Mouse (Mus musculus) midbrain, postnatal 0 days (tissue): Measurements from ENCODE around the gene Uckl1. TPM values are rescaled to one million over a fixed set of nuclear protein-coding genes. Genes with fewer than 3 reads are reported as not detected.

Experiments
- ATAC-seq: fragments of 200-750 bp; cut with Nextera tagmentation; 2 replicates; pipeline ENCODE4 v1.8.0; 2017; ENCODE audit warnings: moderate number of reproducible peaks, mild to moderate bottlenecking, moderate TSS enrichment, moderate library complexity; ENCODE audit not compliant: low FRiP score
- DNase-seq: peaks from one replicate; pipeline ENCODE4 v3.0.0-alpha.2; 2015; ENCODE audit warnings: low spot score
- H3K27ac ChIP-seq: fragments of 300-500 bp; sonication (generic); 2 replicates; pipeline ENCODE4 v1.5.1; 2014; ENCODE audit warnings: low read depth, mild to moderate bottlenecking, low read length, mixed read lengths
- H3K27me3 ChIP-seq: fragments of 300-500 bp; sonication (generic); 2 replicates; pipeline ENCODE4 v1.6.1; 2014; ENCODE audit warnings: low read length, control low read depth, mixed read lengths; ENCODE audit not compliant: insufficient read depth
- H3K36me3 ChIP-seq: fragments of 300-500 bp; sonication (generic); 2 replicates; pipeline ENCODE4 v1.6.1; 2014; ENCODE audit warnings: low read length, control low read depth, mixed read lengths; ENCODE audit not compliant: insufficient read depth
- H3K4me1 ChIP-seq: fragments of 300-500 bp; sonication (generic); 2 replicates; pipeline ENCODE4 v1.6.1; 2014; ENCODE audit warnings: mild to moderate bottlenecking, control low read depth, antibody characterized with exemption, low read length, mixed read lengths; ENCODE audit not compliant: insufficient read depth
- H3K4me2 ChIP-seq: fragments of 300-500 bp; sonication (generic); 2 replicates; pipeline ENCODE4 v1.6.1; 2014; ENCODE audit warnings: low read depth, mild to moderate bottlenecking, low read length, mixed read lengths; ENCODE audit not compliant: poor library complexity, severe bottlenecking
- H3K4me3 ChIP-seq: fragments of 300-500 bp; sonication (generic); 2 replicates; pipeline ENCODE4 v1.5.1; 2014; ENCODE audit warnings: low read depth, mild to moderate bottlenecking, low read length, moderate library complexity
- H3K9ac ChIP-seq: fragments of 300-500 bp; sonication (generic); replicated peaks from 2 replicates; pipeline ENCODE4 v1.6.1; 2014; ENCODE audit warnings: mild to moderate bottlenecking, low read length, moderate library complexity, mixed read lengths; ENCODE audit not compliant: poor library complexity, severe bottlenecking
- H3K9me3 ChIP-seq: fragments of 300-500 bp; sonication (generic); 2 replicates; pipeline ENCODE4 v1.6.1; 2016; ENCODE audit warnings: low read length, control low read depth
- CTCF ChIP-seq: IDR thresholded peaks from 2 replicates; pipeline ENCODE4 v1.5.1; 2016; ENCODE audit warnings: antibody characterized with exemption, mild to moderate bottlenecking
- WGBS: fragments of 180-500 bp; shearing (Covaris S2); extraction: QIAGEN DNeasy Blood & Tissue Kit; methylation state at CpG from one replicate; pipeline ENCODE4 v1.1.7; 2014; 5-methylcytosine and 5-hydroxymethylcytosine counted together
- microRNA-seq: library from miRNA; unstranded; fragments of <30 nt; microRNA quantifications from one replicate; pipeline ENCODE4, GENCODE M21; 2016; ENCODE audit warnings: borderline number of aligned reads
- polyA plus RNA-seq: library from polyadenylated mRNA; unstranded; fragments of >200 nt; fragmentation: Nextera tagmentation; extraction: Ambion mirVana; gene quantifications from 2 replicates; pipeline ENCODE4 v1.2.1, GENCODE M21; 2015
- total RNA-seq: library from RNA; depleted of rRNA; stranded (reverse); fragments of >200 nt; gene quantifications from 2 replicates; pipeline ENCODE4 v1.2.3, GENCODE M21; 2014; rRNA removed

Uckl1 gene
- total and polyA plus RNA-seq, 2 experiments from 2014 or later, result 45.2 to 49.8 TPM

- Histone ChIP-seq H3K4me2 (no peak overlapping the region), H3K9ac (no peak overlapping the region), H3K36me3 (no peaks in the 10 kb centered on the region), H3K9me3 (no peaks in the 10 kb centered on the region), H3K4me1 (peaks cover 7% of the 10 kb centered on the region; the same call in 1 of the 2 replicates), H3K4me3 (no peak overlapping the region), H3K27me3 (no peaks in the 10 kb centered on the region), H3K27ac (no peak overlapping the region)
- ATAC-seq (no peak), DNase-seq (peak; percentile 19)
- 72% methylated on average over 5 of the region's 5 CpGs for WGBS
- peak; percentile 70 for TF ChIP-seq CTCF
These were observed 61.9 kb downstream of the Uckl1 start for GRCm38 (mm10) chr2:181522811-181523210.

GRCm38 (mm10) chr2:181521491-181521890, 63.2 kb downstream of the Uckl1 start:
- Histone ChIP-seq H3K4me1 (peaks cover 7% of the 10 kb centered on the region; the same call in 1 of the 2 replicates), H3K4me3 (peak overlapping the region; percentile 90), H3K9me3 (no peaks in the 10 kb centered on the region), H3K4me2 (peak overlapping the region; percentile 63), H3K27ac (no peak overlapping the region), H3K27me3 (no peaks in the 10 kb centered on the region), H3K36me3 (0 out of 2 replicates have a peak, but pooled peaks cover 9% of the 10 kb centered on the region), H3K9ac (peak overlapping the region; percentile 95)
- DNase-seq, result no peak
- ATAC-seq, result no peak
- WGBS, result 61% methylated on average over 10 of the region's 10 CpGs
- no peak for TF ChIP-seq CTCF

GRCm38 (mm10) chr2:181520936-181521227, 63.8 kb downstream of the Uckl1 start:
- H3K4me2 ChIP-seq, result peak overlapping the region; percentile 63
- no peak for DNase-seq
- no peaks in the 10 kb centered on the region for H3K27me3 ChIP-seq
- under 1% methylated on average over 17 of the region's 17 CpGs for WGBS
- TF ChIP-seq CTCF, result no peak
- no peaks in the 10 kb centered on the region for H3K9me3 ChIP-seq
- peaks cover 7% of the 10 kb centered on the region; the same call in 1 of the 2 replicates for H3K4me1 ChIP-seq
- peak overlapping the region; percentile 96 for H3K27ac ChIP-seq
- peak overlapping the region; percentile 95 for H3K9ac ChIP-seq
- ATAC-seq, result no peak
- H3K36me3 ChIP-seq, result peaks cover 15% of the 10 kb centered on the region
- H3K4me3 ChIP-seq, result peak overlapping the region; percentile 90

- peak within 1 kb of the TSS; percentile 96 for H3K27ac ChIP-seq
- WGBS, result under 1% methylated on average over 66 of the region's 74 CpGs
These were observed 64.4 kb downstream of the Uckl1 start, which contains the start of gene Dnajc5 for GRCm38 (mm10) chr2:181520118-181520935. Dnajc5 (plus strand) TSS chr2:181520485.

GRCm38 (mm10) chr2:181519201-181519600, 65.5 kb downstream of the Uckl1 start:
- Histone ChIP-seq H3K27me3 (no peaks in the 10 kb centered on the region), H3K4me2 (peak overlapping the region; percentile 63), H3K36me3 (peaks cover 22% of the 10 kb centered on the region), H3K9me3 (no peaks in the 10 kb centered on the region), H3K4me3 (peak overlapping the region; percentile 90), H3K4me1 (peaks cover 7% of the 10 kb centered on the region; the same call in 1 of the 2 replicates), H3K9ac (peak overlapping the region; percentile 95; the same call in 1 of the 2 replicates), H3K27ac (peak overlapping the region; percentile 96)
- TF ChIP-seq CTCF, result no peak
- WGBS, result 72% methylated on average over 3 of the region's 3 CpGs
- no peak for DNase-seq
- no peak for ATAC-seq

More at GRCm38 (mm10) chr2:181520118-181520935, 64.4 kb downstream of the Uckl1 start, which contains the start of gene Dnajc5:
- Histone ChIP-seq H3K4me3 (peak within 1 kb of the TSS; percentile 90), H3K9me3 (no peaks in the 10 kb centered on the region), H3K27me3 (no peaks in the 10 kb centered on the region), H3K9ac (peak within 1 kb of the TSS; percentile 95), H3K4me1 (peaks cover 7% of the 10 kb centered on the region; the same call in 1 of the 2 replicates), H3K36me3 (peaks cover 18% of the 10 kb centered on the region), H3K4me2 (peak within 1 kb of the TSS; percentile 63)
- TF ChIP-seq CTCF, result no peak
- ATAC-seq (peak; percentile 97), DNase-seq (peak; percentile 99)

Small RNA genes within 50 kb of the gene (microRNA-seq; reads per million reads assigned to microRNA genes)
- gene Mir7006, result not detected

Other genes with a start within 250 kb of the Uckl1 start
- 79.2 and 102 TPM in 2 replicates for gene Zgpat, start 220.0 kb downstream of the Uckl1 start, total RNA-seq
- 44.3 and 48.8 TPM in 2 replicates for gene Zgpat, start 220.0 kb downstream of the Uckl1 start, polyA plus RNA-seq
- 25.4 and 27.2 TPM in 2 replicates for gene Arfrp1, start 219.5 kb downstream of the Uckl1 start, total RNA-seq
- 72.1 and 77.1 TPM in 2 replicates for gene Arfrp1, start 219.5 kb downstream of the Uckl1 start, polyA plus RNA-seq
- 36.4 and 44.8 TPM in 2 replicates for gene Lime1, start 204.8 kb downstream of the Uckl1 start, total RNA-seq
- gene Lime1, start 204.8 kb downstream of the Uckl1 start, polyA plus RNA-seq, result 30.3 and 32.4 TPM in 2 replicates
- gene Zbtb46, start 125.5 kb downstream of the Uckl1 start, total RNA-seq, result 25.8 and 29.8 TPM in 2 replicates
- gene Zbtb46, start 125.5 kb downstream of the Uckl1 start, polyA plus RNA-seq, result 16.7 and 18.4 TPM in 2 replicates
- gene Abhd16b, start 91.7 kb downstream of the Uckl1 start, total RNA-seq, result not detected in 2 replicates
- not detected in 2 replicates for gene Abhd16b, start 91.7 kb downstream of the Uckl1 start, polyA plus RNA-seq
- 69.5 and 85.6 TPM in 2 replicates for gene Tpd52l2, start 87.8 kb downstream of the Uckl1 start, total RNA-seq
- 112 and 116 TPM in 2 replicates for gene Tpd52l2, start 87.8 kb downstream of the Uckl1 start, polyA plus RNA-seq
- 416 and 487 TPM in 2 replicates for gene Dnajc5, start 64.4 kb downstream of the Uckl1 start, total RNA-seq
- 303 and 316 TPM in 2 replicates for gene Dnajc5, start 64.4 kb downstream of the Uckl1 start, polyA plus RNA-seq
- gene Prpf6, start 7.0 kb upstream of the Uckl1 start, total RNA-seq, result 34.4 and 39.3 TPM in 2 replicates
- gene Prpf6, start 7.0 kb upstream of the Uckl1 start, polyA plus RNA-seq, result 40.5 and 40.6 TPM in 2 replicates
- gene Zfp512b, start 7.9 kb upstream of the Uckl1 start, total RNA-seq, result 60.0 and 85.1 TPM in 2 replicates
- gene Zfp512b, start 7.9 kb upstream of the Uckl1 start, polyA plus RNA-seq, result 81.1 and 99.7 TPM in 2 replicates
- gene Samd10, start 14.3 kb upstream of the Uckl1 start, total RNA-seq, result 140 and 142 TPM in 2 replicates
- gene Samd10, start 14.3 kb upstream of the Uckl1 start, polyA plus RNA-seq, result 174 and 179 TPM in 2 replicates
- not detected in 2 replicates for gene Gm29797, start 72.1 kb upstream of the Uckl1 start, total RNA-seq
- gene Gm29797, start 72.1 kb upstream of the Uckl1 start, polyA plus RNA-seq, result not detected in 2 replicates
- gene Sox18, start 86.7 kb upstream of the Uckl1 start, total RNA-seq, result 8.3 and 15.4 TPM in 2 replicates
- gene Sox18, start 86.7 kb upstream of the Uckl1 start, polyA plus RNA-seq, result 9.2 and 11.2 TPM in 2 replicates
- gene Tcea2, start 95.4 kb upstream of the Uckl1 start, total RNA-seq, result 50.8 and 54.4 TPM in 2 replicates
- gene Tcea2, start 95.4 kb upstream of the Uckl1 start, polyA plus RNA-seq, result 61.9 and 68.2 TPM in 2 replicates
- gene Rgs19, start 109.1 kb upstream of the Uckl1 start, total RNA-seq, result 51.2 and 65.2 TPM in 2 replicates
- gene Rgs19, start 109.1 kb upstream of the Uckl1 start, polyA plus RNA-seq, result 63.6 and 69.4 TPM in 2 replicates
- not detected in 2 replicates for gene Lkaaear1, start 113.5 kb upstream of the Uckl1 start, total RNA-seq
- gene Lkaaear1, start 113.5 kb upstream of the Uckl1 start, polyA plus RNA-seq, result not detected in 2 replicates
- gene Oprl1, start 130.1 kb upstream of the Uckl1 start, total RNA-seq, result 195 and 210 TPM in 2 replicates
- 88.1 and 93.6 TPM in 2 replicates for gene Oprl1, start 130.1 kb upstream of the Uckl1 start, polyA plus RNA-seq
- 47.7 and 57.4 TPM in 2 replicates for gene Myt1, start 178.4 kb upstream of the Uckl1 start, total RNA-seq
- gene Myt1, start 178.4 kb upstream of the Uckl1 start, polyA plus RNA-seq, result 5.5 and 7.6 TPM in 2 replicates